Mouse (Mus musculus) left cerebral cortex, adult 11 months (tissue): ENCODE measurements around the gene Vmn2r20.
"Not testable (repeated sequence)": the region's sequence is repeated elsewhere in the genome, so short reads cannot be mapped to it uniquely, and the experiment has no call there.

Experiments
- DNase-seq: peaks from one replicate; pipeline ENCODE4 v3.0.0; 2022; ENCODE audit warnings: low spot score

The Vmn2r20 gene

DNA sequence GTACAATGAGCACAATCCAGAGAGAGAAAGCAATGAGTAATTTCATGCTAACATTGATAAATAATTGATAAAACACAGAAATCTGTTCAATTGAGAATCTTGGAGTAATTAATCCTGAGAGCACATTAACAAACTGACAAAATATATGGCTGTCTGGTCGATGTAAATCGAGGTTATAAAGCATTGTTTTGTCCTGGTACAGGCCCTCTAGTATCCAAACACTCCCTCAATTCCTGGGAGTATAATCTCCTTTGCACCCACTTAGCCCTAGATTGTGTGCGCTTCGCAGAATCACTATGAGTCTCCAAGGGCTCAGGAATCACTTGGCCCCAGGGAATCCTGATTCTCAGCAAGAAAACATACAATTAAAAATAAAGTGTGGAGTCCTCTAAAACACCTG is at the start of gene Vmn2r20:
Gene Vmn2r20 (minus strand): TSS at position 101 of the 400 bp plus-strand sequence.
- DNase-seq = not testable (repeated sequence)

DNA sequence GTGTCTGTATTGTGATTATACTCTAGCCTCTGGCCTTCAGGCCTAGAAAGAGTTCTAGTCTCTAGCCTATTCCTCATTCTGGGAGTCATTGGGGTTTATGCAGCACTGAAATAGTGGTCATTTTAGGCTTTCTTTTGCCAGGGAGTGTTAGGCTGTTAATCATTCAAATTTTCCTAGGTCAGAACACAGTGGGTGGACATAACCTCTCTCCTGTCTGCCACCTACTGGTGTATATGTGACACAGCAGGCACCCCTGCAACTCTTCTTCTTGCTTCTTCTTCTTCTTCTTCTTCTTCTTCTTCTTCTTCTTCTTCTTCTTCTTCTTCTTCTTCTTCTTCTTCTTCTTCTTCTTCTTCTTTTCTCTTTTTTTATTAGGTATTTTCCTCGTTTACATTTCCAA is 6.5 kb upstream of the Vmn2r20 start:
- not testable (repeated sequence) for DNase-seq

DNA sequence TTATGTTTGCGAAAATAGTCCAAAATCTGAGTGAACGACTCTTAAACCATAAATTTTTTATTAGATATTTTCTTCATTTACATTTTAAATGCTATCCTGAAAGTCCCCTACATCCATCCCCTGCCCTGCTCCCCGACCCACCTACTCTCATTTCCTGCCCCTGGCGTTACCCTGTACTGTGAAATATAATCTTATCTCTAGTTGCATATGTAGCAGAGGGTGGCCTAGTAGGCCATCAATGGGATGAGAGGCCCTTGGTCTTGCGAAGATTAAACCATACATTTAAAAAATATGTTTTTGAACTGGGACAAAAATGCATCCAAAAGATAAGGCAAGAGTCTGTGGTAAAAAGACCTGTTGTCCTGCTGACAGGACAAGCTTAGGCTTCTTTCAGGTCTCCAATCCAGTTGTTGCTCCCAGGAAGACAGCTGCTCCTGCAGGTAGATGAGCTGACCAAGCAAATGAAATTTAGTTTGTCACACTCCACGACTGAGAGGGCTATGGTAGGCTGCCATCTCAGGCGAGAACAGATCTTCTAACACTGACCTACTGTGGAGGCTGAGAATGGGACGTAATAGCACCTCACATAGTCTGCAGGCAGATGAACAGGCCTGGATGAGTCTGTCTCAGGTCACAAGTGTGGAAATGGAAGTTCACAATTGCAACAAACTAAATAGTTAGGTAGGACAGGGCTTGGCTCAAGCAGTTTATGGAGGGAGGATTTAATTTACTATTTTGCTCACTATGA is 10.8 kb downstream of the Vmn2r20 start:
- not testable (repeated sequence) for DNase-seq

GRCm38 (mm10) chr6:123388824-123389223 is 29.1 kb downstream of the Vmn2r20 start:
- not testable (repeated sequence) for DNase-seq

DNA sequence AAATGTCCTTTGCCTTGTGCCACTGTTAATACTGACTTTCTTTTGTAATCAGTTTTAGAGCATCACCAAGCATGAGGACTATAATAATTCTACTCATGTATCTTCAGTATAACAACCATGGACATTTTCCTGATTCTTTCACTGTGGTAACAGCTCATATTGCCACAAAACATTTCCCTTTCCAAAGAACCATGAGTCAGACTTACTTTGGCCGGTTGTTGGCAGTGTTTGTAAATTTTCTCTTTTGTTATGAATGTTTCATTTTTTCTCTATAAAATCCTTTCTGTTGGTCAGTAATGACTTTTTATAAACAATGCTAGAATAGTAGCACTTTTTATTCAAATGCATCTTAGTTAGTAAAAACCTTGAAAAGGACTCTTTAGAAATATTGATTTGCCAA is 71.8 kb downstream of the Vmn2r20 start:
- no peak for DNase-seq

DNA sequence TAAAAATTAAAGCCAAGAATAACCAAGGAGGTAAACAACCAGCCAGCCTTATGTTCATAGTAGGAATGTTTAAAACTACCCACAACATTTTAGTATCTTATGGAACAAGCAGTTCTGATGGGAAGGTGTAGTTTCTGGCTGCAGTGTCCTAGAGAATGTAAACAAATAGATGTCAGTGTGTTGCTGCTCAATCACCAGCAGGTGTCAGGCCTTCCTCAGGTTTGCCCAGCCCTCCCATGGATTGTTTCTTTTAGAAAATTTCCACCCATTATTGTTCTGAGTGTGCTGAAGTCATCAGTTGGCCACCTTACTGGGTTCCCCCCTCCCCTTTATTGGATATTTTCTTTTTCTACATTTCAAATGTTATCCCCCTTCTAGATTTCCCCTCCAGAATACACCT is 77.8 kb downstream of the Vmn2r20 start:
- no peak for DNase-seq

DNA sequence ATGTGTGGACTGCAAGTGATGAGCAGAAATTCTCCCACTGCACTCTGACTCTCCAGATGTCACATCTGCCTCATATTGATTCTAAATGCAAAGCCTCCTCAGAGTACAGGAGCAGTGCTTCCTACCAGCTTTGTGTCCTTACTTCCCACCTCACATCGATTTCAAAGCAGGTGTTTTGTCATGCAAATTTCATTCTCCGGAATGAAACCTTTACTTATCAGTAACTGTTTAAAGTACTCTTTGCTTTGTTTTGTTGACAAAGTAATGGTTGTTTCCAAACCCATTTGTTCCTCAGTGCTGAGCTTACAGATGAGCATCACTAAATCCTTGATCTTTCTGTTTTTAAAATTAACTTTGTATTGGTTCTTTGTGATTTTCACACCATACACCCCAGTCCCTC is 85.4 kb downstream of the Vmn2r20 start:
- no peak for DNase-seq
